Mouse (Mus musculus): ENCODE results near the gene Map2. TPM values are rescaled to one million over a fixed set of nuclear protein-coding genes. Genes with fewer than 3 reads are reported as not detected.

The Map2 gene
- total RNA-seq, 1 experiment from 2014 or later = 25.6 TPM

- DNase-seq = no peak
Observed at GRCm38 (mm10) chr1:66320378-66321135, 145.5 kb downstream of the Map2 start.

- no peak for DNase-seq
Observed at GRCm38 (mm10) chr1:66321136-66321502, 146.0 kb downstream of the Map2 start.

GRCm38 (mm10) chr1:66321631-66322142, 146.6 kb downstream of the Map2 start:
- peak; percentile 6 for DNase-seq

- no peak for DNase-seq
Observed at GRCm38 (mm10) chr1:66323461-66323860, 148.4 kb downstream of the Map2 start.

GRCm38 (mm10) chr1:66324951-66325350, 149.9 kb downstream of the Map2 start:
- no peak for DNase-seq

GRCm38 (mm10) chr1:66328996-66329395, 153.9 kb downstream of the Map2 start:
- no peak for DNase-seq

GRCm38 (mm10) chr1:66329534-66329933, 154.5 kb downstream of the Map2 start:
- DNase-seq = no peak

- DNase-seq = no peak
Observed at GRCm38 (mm10) chr1:66335724-66336284, 160.7 kb downstream of the Map2 start.

- no peak for DNase-seq
Observed at GRCm38 (mm10) chr1:66339213-66339612, 164.1 kb downstream of the Map2 start.

- no peak for DNase-seq
Observed at GRCm38 (mm10) chr1:66348404-66349165, 173.5 kb downstream of the Map2 start.

GRCm38 (mm10) chr1:66349166-66349835, 174.2 kb downstream of the Map2 start:
- DNase-seq = no peak

GRCm38 (mm10) chr1:66351366-66351765, 176.3 kb downstream of the Map2 start:
- no peak for DNase-seq

GRCm38 (mm10) chr1:66361799-66362198, 186.7 kb downstream of the Map2 start:
- DNase-seq = no peak

- DNase-seq = no peak
Observed at GRCm38 (mm10) chr1:66363285-66363684, 188.2 kb downstream of the Map2 start.

- DNase-seq = no peak
Observed at GRCm38 (mm10) chr1:66364386-66364785, 189.3 kb downstream of the Map2 start.

GRCm38 (mm10) chr1:66365600-66365999, 190.5 kb downstream of the Map2 start:
- no peak for DNase-seq

GRCm38 (mm10) chr1:66369486-66369885, 194.4 kb downstream of the Map2 start:
- peak; percentile 27 for DNase-seq

GRCm38 (mm10) chr1:66371371-66371770, 196.3 kb downstream of the Map2 start:
- DNase-seq = no peak

GRCm38 (mm10) chr1:66386321-66386720, 211.2 kb downstream of the Map2 start:
- no peak for DNase-seq

- DNase-seq = no peak
Observed at GRCm38 (mm10) chr1:66386751-66387452, 211.8 kb downstream of the Map2 start.

GRCm38 (mm10) chr1:66388561-66388960, 213.5 kb downstream of the Map2 start:
- no peak for DNase-seq
